Mouse (Mus musculus) heart, embryonic 14.5 days (tissue): ENCODE data around the gene Ptbp2. TPM values are rescaled to one million over a fixed set of nuclear protein-coding genes. Genes with fewer than 3 reads are reported as not detected.

ENCODE experiments used
- ATAC-seq: fragments of 200-750 bp; cut with Nextera tagmentation; 2 replicates; pipeline ENCODE4 v1.8.0; 2017; ENCODE audit warnings: low read depth, moderate TSS enrichment; ENCODE audit not compliant: insufficient number of reproducible peaks, insufficient read depth, low FRiP score
- H3K27ac ChIP-seq, 2 experiments: fragments of 200-500 bp in 1 of 2; fragments of 300-500 bp in 1 of 2; sonication (generic) in 1 of 2; replicated peaks in 1 of 2; 2 replicates each; pipeline ENCODE4 v1.5.1; 2012 to 2014; ENCODE audit warnings: low read depth in 2 of 2, low read length in 2 of 2, control low read depth in 1 of 2, mild to moderate bottlenecking in 1 of 2, mixed read lengths in 1 of 2; ENCODE audit not compliant: control insufficient read depth in 1 of 2, insufficient read depth in 1 of 2
- H3K27me3 ChIP-seq: fragments of 300-500 bp; sonication (generic); 2 replicates; pipeline ENCODE4 v1.6.1; 2014; ENCODE audit warnings: mild to moderate bottlenecking, low read length, control low read depth; ENCODE audit not compliant: control insufficient read depth, insufficient read depth
- H3K36me3 ChIP-seq: fragments of 300-500 bp; sonication (generic); 2 replicates; pipeline ENCODE4 v1.6.1; 2014; ENCODE audit warnings: mild to moderate bottlenecking, control low read depth, low read length, mixed read lengths; ENCODE audit not compliant: control insufficient read depth, insufficient read depth
- H3K4me1 ChIP-seq, 2 experiments: fragments of 200-500 bp in 1 of 2; fragments of 300-500 bp in 1 of 2; sonication (generic) in 1 of 2; 2 replicates each; pipeline ENCODE4 v1.6.1; 2012 to 2014; ENCODE audit warnings: low read length in 2 of 2, control low read depth in 1 of 2, mixed read lengths in 1 of 2; ENCODE audit not compliant: control insufficient read depth in 2 of 2, insufficient read depth in 2 of 2
- H3K4me2 ChIP-seq: fragments of 300-500 bp; sonication (generic); 2 replicates; pipeline ENCODE4 v1.6.1; 2014; ENCODE audit warnings: mild to moderate bottlenecking, low read length
- H3K4me3 ChIP-seq, 2 experiments: fragments of 200-500 bp in 1 of 2; fragments of 300-500 bp in 1 of 2; sonication (generic) in 1 of 2; 2 replicates each; pipeline ENCODE4 v1.5.1; 2012 to 2014; ENCODE audit warnings: low read length in 2 of 2, mild to moderate bottlenecking in 2 of 2, control low read depth in 1 of 2, low read depth in 1 of 2, moderate library complexity in 1 of 2; ENCODE audit not compliant: control insufficient read depth in 1 of 2, insufficient read depth in 1 of 2
- H3K9ac ChIP-seq: fragments of 300-500 bp; sonication (generic); 2 replicates; pipeline ENCODE4 v1.6.1; 2014; ENCODE audit warnings: mild to moderate bottlenecking, low read length
- H3K9me3 ChIP-seq: fragments of 300-500 bp; sonication (generic); 2 replicates; pipeline ENCODE4 v1.6.1; 2016; ENCODE audit warnings: low read length, control low read depth; ENCODE audit not compliant: control insufficient read depth
- WGBS: fragments of 180-500 bp; shearing (Covaris S2); extraction: QIAGEN DNeasy Blood & Tissue Kit; methylation state at CpG from one replicate; pipeline ENCODE4 v1.1.7; 2014; 5-methylcytosine and 5-hydroxymethylcytosine counted together
- polyA plus RNA-seq: library from polyadenylated mRNA; unstranded; fragments of >200 nt; fragmentation: Nextera tagmentation; extraction: Ambion mirVana; gene quantifications from 2 replicates; pipeline ENCODE4 v1.2.1, GENCODE M21; 2014

The Ptbp2 gene
- polyA plus RNA-seq, 1 experiment from 2014 or later, result 72.6 TPM

GRCm38 (mm10) chr3:119779261-119779660 lies 5.0 kb downstream of the Ptbp2 start:
- Histone ChIP-seq H3K9me3 (no peaks in the 10 kb centered on the region), H3K27ac (no peak overlapping the region), H3K27me3 (no peaks in the 10 kb centered on the region), H3K4me3 (no peak overlapping the region), H3K4me1 (peaks cover 0 to 30% of the 10 kb centered on the region in 2 experiments), H3K36me3 (0 out of 2 replicates have a peak, but pooled peaks cover 9% of the 10 kb centered on the region), H3K9ac (no peak overlapping the region), H3K4me2 (no peak overlapping the region)
- 92% methylated on average over 1 of the region's 1 CpGs for WGBS
- no peak for ATAC-seq

GRCm38 (mm10) chr3:119778431-119778830 lies 5.8 kb downstream of the Ptbp2 start:
- 0 out of 2 replicates have a peak, but pooled peaks cover 9% of the 10 kb centered on the region for H3K36me3 ChIP-seq
- ATAC-seq, result no peak
- H3K9me3 ChIP-seq, result no peaks in the 10 kb centered on the region
- H3K4me1 ChIP-seq, result peaks cover 0 to 26% of the 10 kb centered on the region in 2 experiments
- no peak overlapping the region for H3K4me3 ChIP-seq
- H3K27me3 ChIP-seq, result no peaks in the 10 kb centered on the region
- H3K4me2 ChIP-seq, result no peak overlapping the region
- H3K9ac ChIP-seq, result no peak overlapping the region
- 91% methylated on average over 2 of the region's 2 CpGs for WGBS
- H3K27ac ChIP-seq, result no peak overlapping the region

GRCm38 (mm10) chr3:119776129-119776528 lies 8.1 kb downstream of the Ptbp2 start:
- Histone ChIP-seq H3K4me3 (no peak overlapping the region), H3K36me3 (0 out of 2 replicates have a peak, but pooled peaks cover 9% of the 10 kb centered on the region), H3K27ac (no peak overlapping the region), H3K9ac (no peak overlapping the region), H3K9me3 (no peaks in the 10 kb centered on the region), H3K27me3 (no peaks in the 10 kb centered on the region), H3K4me1 (peaks cover 0 to 28% of the 10 kb centered on the region in 2 experiments), H3K4me2 (no peak overlapping the region)
- ATAC-seq, result no peak
- 84% methylated on average over 5 of the region's 5 CpGs for WGBS

- Histone ChIP-seq H3K4me3 (no peak overlapping the region), H3K27me3 (no peaks in the 10 kb centered on the region), H3K36me3 (0 out of 2 replicates have a peak, but pooled peaks cover 4% of the 10 kb centered on the region), H3K9me3 (no peaks in the 10 kb centered on the region), H3K4me1 (peaks cover 0 to 12% of the 10 kb centered on the region in 2 experiments; a peak in 2 of 4 replicates), H3K9ac (no peak overlapping the region), H3K27ac (no peak overlapping the region), H3K4me2 (no peak overlapping the region)
- WGBS, result 74% methylated on average over 2 of the region's 2 CpGs
- no peak for ATAC-seq
Measured at GRCm38 (mm10) chr3:119772789-119773188, 11.5 kb downstream of the Ptbp2 start.

- H3K9me3 ChIP-seq, result no peaks in the 10 kb centered on the region
- WGBS, result 60% methylated on average over 2 of the region's 2 CpGs
- no peaks in the 10 kb centered on the region for H3K27me3 ChIP-seq
- no peak overlapping the region for H3K4me3 ChIP-seq
- H3K27ac ChIP-seq, result no peak overlapping the region
- H3K36me3 ChIP-seq, result peaks cover 21% of the 10 kb centered on the region
- no peak for ATAC-seq
- H3K4me2 ChIP-seq, result no peak overlapping the region
- no peak overlapping the region for H3K9ac ChIP-seq
- no peaks in the 10 kb centered on the region for H3K4me1 ChIP-seq
Measured at GRCm38 (mm10) chr3:119763772-119764171, 20.5 kb downstream of the Ptbp2 start.

- no peaks in the 10 kb centered on the region for H3K27me3 ChIP-seq
- H3K27ac ChIP-seq, result no peak overlapping the region
- peaks cover 24% of the 10 kb centered on the region for H3K36me3 ChIP-seq
- H3K4me3 ChIP-seq, result no peak overlapping the region
- H3K4me1 ChIP-seq, result no peaks in the 10 kb centered on the region
- no peak overlapping the region for H3K4me2 ChIP-seq
- no peak overlapping the region for H3K9ac ChIP-seq
- no peaks in the 10 kb centered on the region for H3K9me3 ChIP-seq
- ATAC-seq, result no peak
- 91% methylated on average over 3 of the region's 3 CpGs for WGBS
Measured at GRCm38 (mm10) chr3:119761732-119762131, 22.5 kb downstream of the Ptbp2 start.

- H3K4me1 ChIP-seq, result no peaks in the 10 kb centered on the region
- ATAC-seq, result no peak
- H3K4me3 ChIP-seq, result no peak overlapping the region
Measured at GRCm38 (mm10) chr3:119753791-119754190, 30.5 kb downstream of the Ptbp2 start.

GRCm38 (mm10) chr3:119749551-119750249 lies 34.6 kb downstream of the Ptbp2 start:
- Histone ChIP-seq H3K9ac (no peak overlapping the region), H3K9me3 (no peaks in the 10 kb centered on the region), H3K36me3 (peaks cover 40% of the 10 kb centered on the region), H3K27me3 (no peaks in the 10 kb centered on the region), H3K4me1 (no peaks in the 10 kb centered on the region), H3K27ac (no peak overlapping the region), H3K4me2 (no peak overlapping the region), H3K4me3 (no peak overlapping the region)
- no peak for ATAC-seq
- WGBS, result 82% methylated on average over 3 of the region's 3 CpGs

More at GRCm38 (mm10) chr3:119753791-119754190, 30.5 kb downstream of the Ptbp2 start:
- no peak overlapping the region for H3K9ac ChIP-seq
- H3K4me2 ChIP-seq, result no peak overlapping the region
- H3K27me3 ChIP-seq, result no peaks in the 10 kb centered on the region
- H3K27ac ChIP-seq, result no peak overlapping the region
- no peaks in the 10 kb centered on the region for H3K9me3 ChIP-seq
- peaks cover 23% of the 10 kb centered on the region for H3K36me3 ChIP-seq
